Mouse (Mus musculus) stomach, postnatal 0 days (tissue): ENCODE measurements at regions not wholly inside any gene's neighbourhood (a gene's known extent, or its start where the extent isn't known, plus 50 kb on each side); places are given as distances from the start of the nearest gene placed in this dataset.

Source experiments
- CTCF ChIP-seq: IDR thresholded peaks from 2 replicates; pipeline ENCODE4 v1.5.1; 2016; ENCODE audit warnings: antibody characterized with exemption, low read depth, mild to moderate bottlenecking, moderate library complexity
- EP300 ChIP-seq: optimal IDR thresholded peaks from 2 replicates; pipeline ENCODE3; 2016; ENCODE audit warnings: antibody characterized with exemption

DNA sequence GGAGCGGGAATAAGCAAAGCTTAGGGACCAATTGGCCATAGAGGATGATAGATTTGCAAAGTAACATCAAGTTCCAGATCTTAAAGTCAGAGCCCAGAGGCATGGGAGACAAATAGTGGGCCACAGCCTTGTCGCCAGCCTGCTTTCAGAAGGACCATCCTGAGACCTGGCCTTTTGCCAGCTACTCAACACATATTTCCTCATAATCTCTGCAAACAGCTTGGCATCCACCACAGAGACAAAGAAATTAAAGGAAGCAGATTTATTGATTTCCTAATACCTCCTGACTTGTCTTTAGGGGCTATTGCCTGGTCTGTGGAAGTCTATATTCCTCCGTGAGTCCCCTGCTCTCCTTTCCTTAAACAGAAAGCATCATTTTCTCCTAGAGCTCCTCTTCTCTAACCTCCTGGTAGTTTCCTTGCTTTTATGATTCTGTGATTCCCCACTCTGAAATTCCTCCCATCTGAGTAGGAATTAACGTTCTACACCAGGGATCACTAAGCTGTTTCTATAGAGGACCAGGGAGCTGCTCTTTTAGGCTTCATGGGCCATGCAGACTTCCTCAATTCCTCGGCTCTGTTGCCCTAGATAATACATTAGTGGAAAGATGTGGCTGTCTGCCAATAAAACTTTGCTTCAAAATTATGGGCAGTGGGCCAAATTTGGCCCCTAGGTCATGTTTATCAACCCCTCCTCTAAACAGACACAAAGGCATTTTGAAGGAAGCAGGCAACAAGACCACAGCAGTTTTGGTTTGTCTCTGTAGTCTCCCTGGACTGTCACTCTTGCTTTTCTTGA lies 114.2 kb downstream of the Utp18 start:
- no peak for TF ChIP-seq CTCF
- no peak for TF ChIP-seq EP300
